Mouse (Mus musculus) monocyte, adult 5-6 weeks (primary cell): ENCODE measurements at regions not wholly inside any gene's neighbourhood (a gene's known extent, or its start where the extent isn't known, plus 50 kb on each side); places are given as distances from the start of the nearest gene placed in this dataset.

Source experiments
- ATAC-seq: fragments of 153-309, 156-312 bp; replicated peaks from 2 replicates; pipeline ENCODE4 v1.8.0; 2017; ENCODE audit warnings: mild to moderate bottlenecking; ENCODE audit not compliant: low TSS enrichment, insufficient number of reproducible peaks, severe bottlenecking, poor library complexity, low FRiP score

DNA sequence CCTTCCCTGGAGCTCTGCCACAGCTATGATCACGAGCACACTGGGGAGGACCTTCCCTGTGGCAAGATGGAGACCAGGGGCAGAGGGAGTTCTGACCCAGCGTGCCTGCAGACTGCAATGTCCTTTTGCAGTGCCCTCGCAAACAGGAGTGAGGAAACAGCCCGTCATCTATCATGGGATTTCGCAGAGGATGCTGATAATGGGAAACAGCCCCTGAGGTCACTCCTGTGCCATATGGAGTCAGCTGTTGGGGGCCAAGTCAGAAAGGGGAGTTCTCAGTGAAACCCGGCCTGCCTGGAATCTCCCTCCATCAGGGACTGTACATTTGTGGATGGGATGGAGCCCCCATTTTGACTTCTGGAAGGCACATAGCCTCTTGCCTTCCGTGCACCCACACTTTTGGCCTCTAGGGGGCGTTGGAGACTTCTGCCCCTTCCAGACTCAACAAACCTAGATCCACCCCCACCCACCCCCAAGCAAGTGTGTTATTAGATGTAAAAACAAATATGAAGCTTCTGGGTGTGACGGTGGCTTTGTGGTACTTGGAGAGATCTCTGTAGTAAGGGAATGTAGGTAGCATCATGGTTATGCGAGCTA, 98.1 kb downstream of the Kdr start:
- no peak for ATAC-seq

GRCm38 (mm10) chr5:75878361-75878760, 99.9 kb downstream of the Kdr start:
- ATAC-seq = no peak

GRCm38 (mm10) chr5:75877609-75877971, 100.7 kb downstream of the Kdr start:
- ATAC-seq = no peak

- no peak for ATAC-seq
Measured at GRCm38 (mm10) chr5:75876871-75877608, 101.2 kb downstream of the Kdr start.

- ATAC-seq = peak; percentile 56; the same call in 1 of the 2 replicates
Measured at GRCm38 (mm10) chr5:75871120-75871519, 107.1 kb downstream of the Kdr start.

DNA sequence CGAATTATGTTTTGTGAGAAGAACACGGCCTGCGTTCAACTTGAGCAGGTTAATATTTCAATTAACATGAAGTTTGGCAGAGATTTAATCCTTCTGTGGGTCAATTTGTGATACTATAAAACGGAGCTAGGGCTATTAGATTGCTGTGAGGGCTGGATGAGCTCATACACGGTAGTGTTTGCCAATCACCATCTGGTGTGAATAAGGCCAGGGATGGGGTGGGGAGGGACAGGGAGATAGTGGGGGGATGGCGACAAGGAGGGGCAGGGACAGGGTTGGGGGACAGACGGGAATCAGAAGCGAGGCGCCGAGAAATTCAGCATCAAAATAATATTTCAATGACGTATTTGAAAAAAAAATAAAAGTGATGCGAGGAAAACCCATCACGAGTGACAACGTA, 107.6 kb downstream of the Kdr start:
- ATAC-seq = no peak

- ATAC-seq = no peak
Measured at GRCm38 (mm10) chr5:75869535-75869934, 108.7 kb downstream of the Kdr start.

- no peak for ATAC-seq
Measured at GRCm38 (mm10) chr5:75865096-75865495, 113.2 kb downstream of the Kdr start.

- ATAC-seq = no peak
Measured at GRCm38 (mm10) chr5:75863358-75863757, 114.9 kb downstream of the Kdr start.

DNA sequence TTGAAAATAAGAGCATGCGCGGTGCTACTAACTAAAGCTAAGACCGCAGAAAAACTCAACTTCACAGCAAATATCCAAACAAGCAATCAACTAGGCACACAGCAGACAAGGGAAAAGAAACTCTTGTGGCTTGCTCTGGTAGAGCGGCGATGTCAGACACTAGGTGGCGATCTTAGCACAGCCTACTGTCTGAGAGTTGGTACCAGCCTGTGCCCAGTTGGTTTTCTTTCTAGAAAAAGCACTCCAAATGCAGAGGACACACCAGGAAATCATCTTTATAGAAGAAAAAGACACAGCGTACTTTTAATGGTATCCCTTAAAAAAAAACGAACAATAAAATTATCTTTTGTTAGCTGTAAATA, 115.6 kb downstream of the Kdr start:
- no peak for ATAC-seq

- ATAC-seq = no peak
Measured at GRCm38 (mm10) chr5:75861916-75862629, 116.2 kb downstream of the Kdr start.

DNA sequence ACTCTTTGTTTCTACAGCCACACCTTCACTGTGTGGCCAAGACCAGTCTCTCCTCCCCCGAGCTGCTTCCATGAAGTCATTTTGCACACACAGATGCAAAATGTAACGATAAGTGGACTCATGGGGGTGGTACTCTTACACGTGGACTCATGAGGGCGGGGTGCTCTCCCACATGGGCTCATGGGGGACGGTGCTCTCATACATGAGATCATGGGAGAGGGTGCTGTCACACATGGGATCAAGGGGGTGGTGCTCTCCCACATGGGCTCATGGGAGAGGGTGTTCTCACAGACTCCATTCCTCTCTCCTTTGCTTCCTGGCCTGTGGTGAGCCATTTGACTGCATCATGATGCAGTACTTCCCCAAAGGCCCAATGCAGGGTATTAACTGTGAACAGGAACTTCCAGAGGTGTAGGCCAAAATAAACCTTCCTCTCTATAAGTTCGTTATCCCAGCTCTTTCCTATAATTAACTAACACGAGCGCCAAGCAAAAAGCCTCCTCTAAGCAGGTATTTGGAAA, 118.9 kb downstream of the Kdr start:
- ATAC-seq = no peak

DNA sequence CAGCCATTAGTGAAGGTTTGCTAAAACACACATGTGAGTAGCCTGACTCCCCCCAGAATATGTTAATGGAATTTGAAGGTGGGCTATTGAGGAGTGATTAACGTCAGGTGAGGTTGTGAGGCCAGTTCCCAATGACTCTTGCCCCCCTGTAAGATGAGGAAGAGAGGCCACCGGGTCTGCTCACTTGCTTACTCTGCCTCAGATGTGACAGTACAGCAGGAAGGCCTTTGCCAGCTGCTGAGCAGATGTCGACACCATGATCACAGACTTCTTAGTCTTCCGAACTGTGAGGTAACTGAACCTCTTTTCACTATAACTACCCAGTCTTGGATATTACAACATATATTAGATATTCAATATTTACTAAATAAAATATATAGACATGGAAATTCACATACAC, 127.4 kb downstream of the Kdr start:
- ATAC-seq = no peak

DNA sequence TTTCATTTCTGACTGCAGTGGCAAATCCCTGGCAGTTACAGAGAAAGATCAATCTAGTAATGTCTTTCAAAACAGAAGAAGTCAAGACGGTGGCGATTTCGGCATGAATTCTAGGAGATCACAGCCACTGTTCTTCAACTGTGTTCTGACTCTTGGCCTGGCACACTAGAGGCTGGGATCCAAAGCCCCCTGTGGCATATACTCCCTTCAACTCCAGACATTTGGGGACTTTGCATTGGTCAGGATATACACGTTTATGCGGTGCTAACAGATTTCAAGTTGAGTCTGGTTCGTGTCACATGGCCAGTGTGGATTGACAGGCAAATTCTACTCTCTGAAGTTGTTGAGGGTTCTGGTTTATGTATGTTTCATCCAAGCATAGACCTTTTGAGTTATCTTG, 130.3 kb downstream of the Kdr start:
- no peak for ATAC-seq

- ATAC-seq = no peak
Measured at GRCm38 (mm10) chr5:75847341-75847740, 130.9 kb downstream of the Kdr start.

- ATAC-seq = no peak
Measured at GRCm38 (mm10) chr5:75846016-75846415, 132.2 kb downstream of the Kdr start.

GRCm38 (mm10) chr5:75843807-75844206, 134.5 kb downstream of the Kdr start:
- ATAC-seq = 0 out of 2 replicates have a peak, but pooled peaks have one; percentile 34

GRCm38 (mm10) chr5:75840421-75840820, 137.8 kb downstream of the Kdr start:
- ATAC-seq = no peak

DNA sequence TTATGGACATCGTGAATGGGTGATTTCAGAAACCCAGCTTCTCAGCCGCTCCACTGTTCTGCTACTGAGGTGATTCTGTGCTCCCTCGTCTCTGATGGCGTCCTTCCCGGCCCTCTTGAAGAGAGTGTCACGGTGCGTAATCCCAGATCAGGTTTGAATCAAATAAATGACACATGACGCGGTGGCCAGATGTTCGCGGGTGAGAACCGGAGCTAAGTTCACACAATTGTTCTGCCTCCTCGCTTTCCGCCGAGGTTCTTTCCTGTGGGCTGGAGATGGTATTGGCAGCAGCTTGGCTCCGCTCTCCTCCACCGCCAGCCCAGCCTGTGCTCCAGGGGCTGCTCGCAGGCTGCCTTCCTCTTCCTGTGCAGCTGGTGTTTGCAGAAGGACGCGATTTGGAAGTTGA, 142.7 kb downstream of the Kdr start:
- no peak for ATAC-seq
